Mouse (Mus musculus) neutrophil, adult 65 days (primary cell): ENCODE data around the gene Klhl23. TPM values are rescaled to one million over a fixed set of nuclear protein-coding genes. Genes with fewer than 3 reads are reported as not detected.

Experiments used
- total RNA-seq: library from RNA; stranded (reverse); gene quantifications from 2 replicates; pipeline ENCODE4 v1.2.4, GENCODE M21; 2023

Gene Klhl23
- 4.1 and 4.5 TPM in 2 replicates for total RNA-seq

DNA sequence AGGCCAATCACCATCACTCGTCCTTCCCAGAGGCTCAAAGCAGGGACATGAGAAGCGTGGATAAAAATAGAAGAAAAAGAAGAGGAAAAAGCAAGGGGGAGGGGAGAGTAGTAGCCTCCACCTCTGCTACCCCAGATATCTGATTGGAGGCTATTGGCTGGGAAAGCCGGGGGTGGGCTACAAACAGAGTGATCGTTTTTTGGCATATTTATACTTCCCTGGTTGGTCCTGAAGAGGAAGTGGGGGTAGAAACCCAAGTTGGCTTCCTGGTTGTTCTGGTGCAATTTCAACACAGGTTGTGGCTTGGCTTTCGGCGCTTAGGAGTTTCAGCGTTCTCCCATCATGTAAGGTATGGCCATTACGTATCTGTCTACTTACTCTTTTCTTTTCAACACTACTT is at the start of gene Klhl23:
TSS of gene Klhl23 (plus strand) at position 234 of the 400 bp plus-strand sequence.

DNA sequence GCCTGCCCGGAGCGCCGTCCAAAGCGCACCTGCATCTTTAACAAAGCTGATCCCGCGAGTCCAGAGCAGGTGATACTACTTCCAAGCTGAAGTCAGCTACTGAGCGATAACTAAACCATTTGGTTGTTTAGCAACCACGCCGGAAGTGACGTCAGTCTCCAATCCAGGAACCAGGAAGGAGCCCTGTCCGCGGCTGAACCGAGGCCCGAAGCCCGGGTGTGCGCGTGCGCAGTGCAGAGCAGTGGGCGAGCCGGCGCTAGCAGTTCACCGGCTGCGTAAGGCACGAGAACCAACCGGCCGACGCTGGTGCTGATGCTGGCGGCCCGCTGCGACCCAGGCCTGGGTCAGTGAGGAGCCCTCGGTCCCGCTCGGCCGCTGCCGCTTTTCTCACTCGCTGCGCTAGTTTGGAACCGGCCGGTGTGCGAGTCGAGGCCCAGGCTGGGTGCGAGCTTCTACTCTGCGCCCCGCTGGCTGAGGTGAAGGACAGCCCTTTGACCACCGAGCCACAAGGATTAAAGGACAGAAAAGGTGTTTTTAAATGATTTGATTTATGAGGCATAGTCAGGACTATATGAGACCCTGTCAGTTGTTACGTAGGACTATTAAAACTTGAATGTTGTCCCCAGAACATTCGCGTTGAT is 32.2 kb upstream of the Klhl23 start, which contains the start of the genes Ccdc173 and Phospho2:
TSS of gene Ccdc173 (minus strand) at position 147 of the 641 bp plus-strand sequence.
TSS of gene Phospho2 (plus strand) at position 195 of the 641 bp plus-strand sequence.

GRCm38 (mm10) chr2:69861485-69862091 is 39.8 kb downstream of the Klhl23 start, which contains the start of gene Ssb:
TSS of gene Ssb (plus strand) at chr2:69861562.

DNA sequence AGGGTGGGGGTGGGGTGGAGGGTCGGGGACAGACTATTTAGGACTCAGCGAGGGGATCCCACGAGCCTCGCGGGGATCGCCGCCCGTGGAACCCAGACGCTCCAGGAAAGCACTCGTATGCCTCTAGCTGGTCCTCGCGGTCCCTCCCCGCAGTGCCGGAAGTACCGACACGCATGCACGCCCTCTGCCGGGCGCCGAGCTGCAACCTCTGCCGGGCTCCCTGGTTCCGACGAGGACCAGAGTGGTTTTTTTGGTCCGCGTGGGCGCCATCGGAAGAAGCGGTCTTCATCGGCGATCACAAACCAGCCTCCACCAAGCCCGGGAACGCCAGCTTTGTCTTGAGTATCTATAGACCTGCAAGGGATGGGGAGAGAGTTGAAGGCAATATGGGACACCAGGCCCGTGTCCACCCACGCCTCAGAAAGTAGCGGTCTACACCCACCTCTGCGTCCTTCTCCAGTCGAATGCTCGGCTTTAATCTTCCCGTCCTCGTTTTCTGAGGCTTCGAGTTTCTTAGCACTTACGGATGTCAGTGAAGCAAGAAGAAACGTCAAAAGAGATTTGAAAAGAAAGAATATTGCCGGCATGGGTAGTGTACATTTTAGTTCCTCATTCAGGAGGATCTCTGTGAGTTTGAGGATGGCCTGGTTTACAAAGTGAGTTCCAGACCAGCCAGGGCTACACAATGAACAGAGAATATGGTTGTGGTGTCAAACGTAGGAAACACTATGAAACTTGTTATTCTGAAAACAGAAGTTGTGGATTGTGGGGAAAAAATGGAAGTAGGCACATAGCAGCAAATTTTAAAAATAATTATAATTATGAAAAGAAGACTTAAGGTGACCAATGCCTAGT is 63.9 kb downstream of the Klhl23 start, which contains the start of gene Mettl5:
TSS of gene Mettl5 (minus strand) at position 165 of the 855 bp plus-strand sequence.

Other genes with a start within 250 kb of the Klhl23 start
- gene Lrp2, start 235.9 kb upstream of the Klhl23 start, total RNA-seq: not detected in 2 replicates
- 0.64 and 1.1 TPM in 2 replicates for gene Bbs5, start 174.8 kb upstream of the Klhl23 start, total RNA-seq
- gene Klhl41, start 151.8 kb upstream of the Klhl23 start, total RNA-seq: 0.20 and 0.66 TPM in 2 replicates
- gene Fastkd1, start 108.4 kb upstream of the Klhl23 start, total RNA-seq: 2.8 and 3.2 TPM in 2 replicates
- 63.0 and 90.9 TPM in 2 replicates for gene Ppig, start 99.4 kb upstream of the Klhl23 start, total RNA-seq
- 1.3 and 1.5 TPM in 2 replicates for gene Ccdc173, start 32.4 kb upstream of the Klhl23 start, total RNA-seq
- gene Phospho2, start 32.3 kb upstream of the Klhl23 start, total RNA-seq: 19.4 and 19.5 TPM in 2 replicates
- gene Ssb, start 39.6 kb downstream of the Klhl23 start, total RNA-seq: 96.1 and 99.1 TPM in 2 replicates
- 6.2 and 6.5 TPM in 2 replicates for gene Mettl5, start 63.7 kb downstream of the Klhl23 start, total RNA-seq
- 37.4 and 60.3 TPM in 2 replicates for gene Ubr3, start 75.3 kb downstream of the Klhl23 start, total RNA-seq
- not detected in 2 replicates for gene Myo3b, start 217.2 kb downstream of the Klhl23 start, total RNA-seq